Mouse (Mus musculus) forebrain, embryonic 14.5 days (tissue): ENCODE results near the gene Fkrp. TPM values are rescaled to one million over a fixed set of nuclear protein-coding genes. Genes with fewer than 3 reads are reported as not detected.

Experiments
- ATAC-seq: fragments of 200-750 bp; cut with Nextera tagmentation; 2 replicates; pipeline ENCODE4 v1.8.0; 2017; ENCODE audit warnings: mild to moderate bottlenecking, moderate library complexity
- DNase-seq: peaks from one replicate; pipeline ENCODE4 v3.0.0-alpha.2; 2015; ENCODE audit warnings: low spot score
- H3K27ac ChIP-seq: fragments of 300-500 bp; sonication (generic); 2 replicates; pipeline ENCODE4 v1.5.1; 2014; ENCODE audit warnings: low read depth, mild to moderate bottlenecking, control low read depth, low read length, moderate library complexity
- H3K27me3 ChIP-seq: fragments of 300-500 bp; sonication (generic); replicated peaks from 2 replicates; pipeline ENCODE4 v1.6.1; 2014; ENCODE audit warnings: low read length, control low read depth, mixed read lengths; ENCODE audit not compliant: control insufficient read depth, insufficient read depth
- H3K36me3 ChIP-seq: fragments of 300-500 bp; sonication (generic); 2 replicates; pipeline ENCODE4 v1.6.1; 2014; ENCODE audit warnings: low read length, control low read depth; ENCODE audit not compliant: control insufficient read depth, insufficient read depth
- H3K4me1 ChIP-seq: fragments of 300-500 bp; sonication (generic); 2 replicates; pipeline ENCODE4 v1.6.1; 2014; ENCODE audit warnings: antibody characterized with exemption, low read length, control low read depth; ENCODE audit not compliant: control insufficient read depth, insufficient read depth
- H3K4me2 ChIP-seq: fragments of 300-500 bp; sonication (generic); 2 replicates; pipeline ENCODE4 v1.6.1; 2014; ENCODE audit warnings: mild to moderate bottlenecking, control low read depth, low read length
- H3K4me3 ChIP-seq: fragments of 300-500 bp; sonication (generic); 2 replicates; pipeline ENCODE4 v1.5.1; 2014; ENCODE audit warnings: low read depth, low read length, control low read depth
- H3K9ac ChIP-seq: fragments of 300-500 bp; sonication (generic); 2 replicates; pipeline ENCODE4 v1.6.1; 2014; ENCODE audit warnings: mild to moderate bottlenecking, low read length, control low read depth, moderate library complexity
- H3K9me3 ChIP-seq: fragments of 300-500 bp; sonication (generic); replicated peaks from 2 replicates; pipeline ENCODE4 v1.6.1; 2016; ENCODE audit warnings: low read length, control low read depth, mixed read lengths; ENCODE audit not compliant: control insufficient read depth
- WGBS: fragments of 180-500 bp; shearing (Covaris S2); extraction: QIAGEN DNeasy Blood & Tissue Kit; methylation state at CpG from one replicate; pipeline ENCODE4 v1.1.7; 2014; 5-methylcytosine and 5-hydroxymethylcytosine counted together
- polyA plus RNA-seq: library from polyadenylated mRNA; unstranded; fragments of >200 nt; fragmentation: Nextera tagmentation; extraction: Ambion mirVana; gene quantifications from 2 replicates; pipeline ENCODE4 v1.2.1, GENCODE M21; 2014

Fkrp gene
- polyA plus RNA-seq, 1 experiment from 2014 or later: 26.4 TPM

DNA sequence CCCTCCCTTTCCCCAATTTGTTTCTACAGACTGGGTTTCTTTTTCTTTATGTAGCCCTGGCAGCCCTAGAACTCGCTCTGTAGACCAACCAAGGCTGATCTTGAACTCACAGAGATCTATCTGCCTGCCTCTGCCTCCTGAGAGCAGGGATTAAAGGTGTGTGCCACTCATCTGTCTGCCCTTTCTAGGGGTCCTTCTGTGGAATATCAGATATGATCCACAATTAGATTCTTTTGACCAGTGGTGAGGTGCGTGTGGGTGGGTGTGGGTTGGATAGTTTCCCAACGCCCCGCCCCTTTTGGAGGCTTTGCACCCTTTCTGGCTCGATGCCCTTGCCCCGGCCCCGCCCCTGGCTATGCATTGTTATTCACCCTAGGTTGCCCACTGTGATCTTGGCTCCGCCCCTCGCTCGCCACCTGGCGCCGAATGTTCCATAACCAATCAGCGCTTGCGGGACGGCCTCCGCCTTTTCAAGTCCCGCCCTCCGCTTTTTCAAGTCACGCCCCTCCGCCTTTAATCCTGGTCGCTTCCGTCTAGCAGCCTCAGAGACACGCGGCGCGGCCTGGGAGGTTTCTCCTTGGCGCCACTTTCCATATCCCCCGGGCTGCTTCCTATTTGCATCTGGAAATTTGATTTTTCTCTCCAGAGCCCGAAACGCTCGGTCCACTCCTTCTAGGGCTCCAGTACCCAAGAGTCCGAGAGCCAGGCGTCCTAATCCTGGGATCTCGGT, 35.5 kb downstream of the Fkrp start, which contains the start of gene Slc1a5:
Slc1a5 (plus strand) TSS at position 516 of the 730 bp plus-strand sequence.
- DNase-seq: peak; percentile 96
- Histone ChIP-seq H3K4me3 (peak within 1 kb of the TSS; percentile 53), H3K9me3 (no peaks in the 10 kb centered on the region), H3K4me1 (peaks cover 17% of the 10 kb centered on the region), H3K27ac (no peak within 1 kb of the TSS; the same call in 1 of the 2 replicates), H3K27me3 (0 out of 2 replicates have a peak, but pooled peaks cover 2% of the 10 kb centered on the region), H3K4me2 (peak within 1 kb of the TSS; percentile 98), H3K9ac (peak within 1 kb of the TSS; percentile 69), H3K36me3 (no peaks in the 10 kb centered on the region)
- peak; percentile 90 for ATAC-seq
- WGBS: 3% methylated on average over 34 of the region's 34 CpGs

DNA sequence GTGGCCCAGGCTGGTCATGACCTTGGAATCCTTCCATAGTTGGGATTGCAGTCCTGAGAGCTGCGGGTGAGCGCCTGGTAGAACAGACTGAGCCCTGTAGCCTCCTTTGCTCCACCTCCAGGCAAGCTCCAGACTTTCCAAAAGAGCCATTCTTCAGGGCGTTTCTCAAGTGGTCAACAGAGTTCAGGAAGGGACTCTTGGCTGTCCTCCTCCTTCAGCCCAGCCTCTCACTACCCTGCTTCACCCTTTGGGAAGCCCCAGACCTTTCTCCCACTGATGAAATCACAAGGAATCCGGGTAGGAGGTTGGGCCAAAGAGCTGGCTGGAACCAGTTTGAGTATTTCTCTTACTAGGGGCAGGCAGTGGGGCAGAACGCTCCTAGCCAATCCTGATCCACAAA, 36.5 kb downstream of the Fkrp start:
- Histone ChIP-seq H3K27ac (no peak overlapping the region), H3K27me3 (0 out of 2 replicates have a peak, but pooled peaks cover 2% of the 10 kb centered on the region), H3K4me3 (no peak overlapping the region), H3K9me3 (no peaks in the 10 kb centered on the region), H3K9ac (no peak overlapping the region), H3K36me3 (no peaks in the 10 kb centered on the region), H3K4me1 (peaks cover 17% of the 10 kb centered on the region), H3K4me2 (no peak overlapping the region)
- WGBS: 77% methylated on average over 5 of the region's 5 CpGs
- no peak for ATAC-seq
- DNase-seq: no peak

DNA sequence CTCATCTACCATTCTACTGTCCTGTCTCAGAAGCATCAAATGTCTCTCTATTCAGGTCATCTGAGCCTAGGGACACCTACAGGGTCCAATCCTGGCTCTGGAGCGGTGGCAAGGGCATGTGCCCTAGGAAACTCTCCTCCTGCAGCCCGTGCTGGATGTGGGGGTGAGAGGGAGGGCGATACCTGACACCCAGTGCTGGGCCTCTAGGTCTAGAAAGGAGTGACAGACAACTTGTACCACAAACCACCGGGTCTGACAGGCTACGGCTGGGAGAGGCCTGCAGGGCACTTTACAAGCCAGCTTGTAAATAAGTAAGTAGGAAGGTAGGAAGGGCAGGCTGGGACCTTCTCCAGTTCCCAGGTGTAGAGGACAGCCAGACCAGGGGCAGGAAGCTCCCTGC, 40.6 kb downstream of the Fkrp start:
- DNase-seq (no peak), ATAC-seq (no peak)
- Histone ChIP-seq H3K36me3 (no peaks in the 10 kb centered on the region), H3K4me1 (no peaks in the 10 kb centered on the region; the same call in 1 of the 2 replicates), H3K4me2 (no peak overlapping the region), H3K9me3 (no peaks in the 10 kb centered on the region), H3K27ac (no peak overlapping the region), H3K27me3 (no peaks in the 10 kb centered on the region), H3K4me3 (no peak overlapping the region), H3K9ac (no peak overlapping the region)
- WGBS: 65% methylated on average over 5 of the region's 5 CpGs

DNA sequence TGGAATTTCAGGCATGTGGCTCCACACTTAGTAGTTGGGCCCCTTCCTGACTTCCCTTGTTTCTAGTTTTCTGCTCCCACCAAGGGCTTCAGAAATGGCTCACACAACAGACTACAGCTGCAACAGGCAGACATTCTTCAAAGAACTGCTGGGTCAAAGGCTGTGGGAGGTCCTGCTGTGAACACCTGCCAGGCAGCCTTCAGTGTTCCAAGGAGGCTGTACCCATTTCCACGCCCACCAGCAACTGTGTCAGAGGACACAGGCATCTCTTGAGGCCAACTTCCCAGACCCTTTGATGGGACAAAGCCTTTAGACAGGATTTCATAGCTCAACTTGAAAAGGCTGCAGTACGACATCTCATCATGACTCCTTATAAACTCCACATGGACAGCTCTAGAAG, 50.1 kb downstream of the Fkrp start:
- DNase-seq (no peak), ATAC-seq (no peak)
- no peak overlapping the region for H3K4me3 ChIP-seq
- no peaks in the 10 kb centered on the region for H3K4me1 ChIP-seq
- no peaks in the 10 kb centered on the region for H3K36me3 ChIP-seq
- WGBS: 15% methylated on average over 2 of the region's 2 CpGs
- no peaks in the 10 kb centered on the region for H3K9me3 ChIP-seq
- H3K9ac ChIP-seq: no peak overlapping the region
- H3K4me2 ChIP-seq: no peak overlapping the region
- H3K27ac ChIP-seq: no peak overlapping the region
- no peaks in the 10 kb centered on the region for H3K27me3 ChIP-seq

DNA sequence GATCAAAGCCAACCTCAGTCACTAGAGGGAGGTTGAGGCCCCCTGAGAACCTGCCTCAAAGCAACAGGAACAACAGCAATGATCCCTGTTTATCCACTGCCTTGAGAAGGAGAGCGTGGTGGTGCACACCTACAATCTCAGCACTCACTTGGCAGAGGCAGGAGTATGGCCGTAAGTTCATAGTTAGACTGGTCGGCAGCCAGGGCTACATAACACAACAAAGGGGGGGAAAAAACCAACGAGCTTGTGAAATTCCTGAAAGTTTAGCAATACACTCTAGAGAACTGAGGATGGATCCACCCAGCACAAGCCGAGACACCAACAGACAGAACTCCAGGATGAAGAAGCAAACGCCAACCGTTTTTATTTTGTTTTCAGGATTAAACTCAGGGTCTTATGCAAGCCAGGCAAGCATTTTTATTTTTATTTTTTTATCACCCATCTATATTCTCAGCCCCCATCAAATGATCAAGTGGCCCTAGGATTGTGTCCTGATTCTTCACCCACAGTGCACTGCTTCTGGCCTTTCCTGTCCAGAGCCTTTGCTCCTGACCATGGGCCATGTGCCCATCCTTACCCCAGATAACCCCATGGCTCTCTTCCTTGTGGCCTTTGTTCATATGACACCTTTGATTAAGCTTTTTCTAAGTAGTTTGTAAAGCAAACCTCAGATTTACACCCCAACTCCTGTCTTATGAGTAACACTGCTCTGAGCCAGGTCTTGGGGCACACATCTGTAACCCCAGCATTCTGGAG, 52.9 kb downstream of the Fkrp start:
- ATAC-seq (no peak), DNase-seq (no peak)
- H3K4me1 ChIP-seq: no peaks in the 10 kb centered on the region
- no peak overlapping the region for H3K4me3 ChIP-seq
- WGBS: 88% methylated on average over 7 of the region's 7 CpGs
- no peak overlapping the region for H3K9ac ChIP-seq
- no peaks in the 10 kb centered on the region for H3K27me3 ChIP-seq
- no peaks in the 10 kb centered on the region for H3K9me3 ChIP-seq
- no peak overlapping the region for H3K4me2 ChIP-seq
- H3K27ac ChIP-seq: no peak overlapping the region
- H3K36me3 ChIP-seq: no peaks in the 10 kb centered on the region

DNA sequence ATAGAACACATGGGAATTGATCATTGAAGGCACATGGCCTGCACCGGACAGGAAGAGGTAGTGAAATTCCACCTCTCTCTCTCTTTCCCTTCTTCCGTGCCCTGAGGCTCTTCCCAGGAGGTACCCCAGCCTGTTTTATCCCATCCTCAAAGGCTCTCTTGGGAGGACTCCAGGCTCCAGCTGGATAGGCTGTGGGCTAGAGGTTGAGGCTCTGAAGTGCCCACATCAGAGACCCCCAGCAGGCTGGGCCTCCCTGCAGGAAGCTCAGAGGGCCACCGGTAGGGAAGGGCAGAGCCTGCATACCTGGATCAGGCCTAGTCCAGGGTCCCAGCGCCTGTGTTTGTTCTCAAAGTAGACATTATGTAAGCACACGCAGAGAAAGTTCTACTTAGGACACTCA, 54.9 kb downstream of the Fkrp start:
- H3K4me2 ChIP-seq: no peak overlapping the region
- ATAC-seq: no peak
- H3K9me3 ChIP-seq: no peaks in the 10 kb centered on the region
- no peaks in the 10 kb centered on the region for H3K36me3 ChIP-seq
- no peaks in the 10 kb centered on the region for H3K27me3 ChIP-seq
- H3K9ac ChIP-seq: no peak overlapping the region
- no peak overlapping the region for H3K4me3 ChIP-seq
- no peak for DNase-seq
- 57% methylated on average over 5 of the region's 5 CpGs for WGBS
- H3K4me1 ChIP-seq: no peaks in the 10 kb centered on the region
- no peak overlapping the region for H3K27ac ChIP-seq

DNA sequence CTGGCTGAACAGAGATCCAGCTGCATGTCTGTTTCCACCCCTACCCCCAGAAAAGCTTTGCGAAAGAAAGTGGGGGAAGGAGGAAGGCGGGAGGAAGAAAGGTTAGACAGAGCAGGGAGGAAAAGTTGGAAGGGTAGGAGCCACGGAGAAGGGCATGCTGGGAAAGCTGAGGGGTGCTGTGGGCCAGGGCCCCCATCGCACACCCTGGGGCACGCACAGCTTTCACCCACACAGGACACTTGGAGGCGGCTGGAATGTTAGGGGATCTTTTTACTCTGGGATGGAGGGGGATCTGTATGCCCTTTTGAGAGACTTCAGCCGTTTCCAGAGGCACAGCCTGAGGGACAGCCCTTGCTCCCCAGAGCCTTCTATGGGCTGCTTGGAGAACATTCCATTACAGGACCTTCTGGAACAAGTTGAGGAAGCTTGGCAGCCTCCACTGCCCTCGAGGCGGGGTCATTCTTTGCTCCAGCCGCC, 55.5 kb downstream of the Fkrp start:
- H3K4me1 ChIP-seq: no peaks in the 10 kb centered on the region
- no peak overlapping the region for H3K4me3 ChIP-seq
- H3K9ac ChIP-seq: no peak overlapping the region
- H3K9me3 ChIP-seq: no peaks in the 10 kb centered on the region
- no peaks in the 10 kb centered on the region for H3K36me3 ChIP-seq
- ATAC-seq (no peak), DNase-seq (no peak)
- no peak overlapping the region for H3K4me2 ChIP-seq
- WGBS: 53% methylated on average over 10 of the region's 10 CpGs
- no peak overlapping the region for H3K27ac ChIP-seq
- no peaks in the 10 kb centered on the region for H3K27me3 ChIP-seq

DNA sequence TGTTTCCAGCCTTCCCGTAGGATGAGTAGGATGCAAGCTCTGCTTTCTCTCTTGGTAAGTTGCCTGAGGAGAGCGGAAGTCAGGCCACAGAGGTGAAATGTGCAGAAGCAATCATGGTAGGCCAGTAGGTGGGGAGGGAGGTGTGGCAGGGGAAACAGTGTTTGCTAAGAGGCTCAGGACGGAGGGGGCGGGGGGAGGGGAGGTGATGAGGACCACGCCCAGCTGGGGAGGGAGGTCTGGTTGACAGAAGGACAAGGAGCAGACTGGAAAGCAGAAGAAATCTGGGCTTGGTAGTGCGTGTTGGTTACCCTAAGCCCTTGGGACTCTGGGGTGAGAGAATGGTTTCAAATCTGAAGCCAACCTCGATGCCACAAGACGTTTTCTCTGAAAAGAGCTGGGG, 56.2 kb downstream of the Fkrp start:
- Histone ChIP-seq H3K4me3 (no peak overlapping the region), H3K9ac (no peak overlapping the region), H3K36me3 (no peaks in the 10 kb centered on the region), H3K4me2 (no peak overlapping the region), H3K9me3 (no peaks in the 10 kb centered on the region), H3K27me3 (no peaks in the 10 kb centered on the region), H3K27ac (no peak overlapping the region), H3K4me1 (no peaks in the 10 kb centered on the region)
- WGBS: 29% methylated on average over 8 of the region's 8 CpGs
- DNase-seq (no peak), ATAC-seq (no peak)
